Mouse (Mus musculus) megakaryocyte, embryonic 14.5 days (primary cell): ENCODE data around the gene Rpap1.

Source experiments
- FLI1 ChIP-seq: IDR thresholded peaks from 2 replicates; pipeline ENCODE4 v1.6.1; 2012; ENCODE audit warnings: low read length, inconsistent platforms, mixed read lengths
- GATA1 ChIP-seq: IDR thresholded peaks from 3 replicates; pipeline ENCODE4 v1.6.1; 2012; ENCODE audit warnings: mixed read lengths, low read length, inconsistent platforms, borderline replicate concordance

GRCm38 (mm10) chr2:119805536-119805935, 18.2 kb upstream of the Rpap1 start:
- no peak for TF ChIP-seq GATA1
- no peak for TF ChIP-seq FLI1
